Mouse (Mus musculus) right cerebral cortex, postnatal 10 days (tissue): Measurements from ENCODE around the gene Trp53rkb.
A peak's percentile ranks its signal among the peaks of the same experiment; 100 is the strongest.
"Not testable (repeated sequence)": the region's sequence is repeated elsewhere in the genome, so short reads cannot be mapped to it uniquely, and the experiment has no call there.

Experiments used
- DNase-seq, 2 experiments: peaks; one replicate each; pipeline ENCODE4 v3.0.0; 2021; ENCODE audit warnings: low spot score in 2 of 2

The Trp53rkb gene

GRCm38 (mm10) chr2:166792355-166792754 is at the start of gene Trp53rkb:
TSS of gene Trp53rkb (plus strand) at chr2:166792531.
- peak; percentile 72 to 83 for DNase-seq

DNA sequence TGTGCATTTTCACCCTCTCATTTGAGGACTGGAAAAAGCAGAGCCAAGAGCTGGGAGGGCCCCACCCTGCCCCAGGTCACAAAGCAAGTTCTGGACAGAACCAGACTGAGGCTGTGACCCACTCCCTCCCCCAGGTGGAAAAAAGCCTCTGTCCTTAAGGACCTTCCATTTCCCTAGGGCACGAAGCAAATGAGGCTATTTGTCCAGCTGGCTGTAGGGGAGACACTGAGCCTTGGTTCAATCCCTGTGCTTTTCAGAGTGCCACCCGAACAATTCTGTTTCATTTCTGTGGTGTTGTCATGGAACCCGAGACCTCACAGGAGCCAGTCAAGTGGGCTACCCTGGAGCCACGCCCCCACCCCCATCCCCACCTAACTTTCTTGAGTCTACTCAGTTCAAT is 48.8 kb upstream of the Trp53rkb start:
- no peak for DNase-seq

DNA sequence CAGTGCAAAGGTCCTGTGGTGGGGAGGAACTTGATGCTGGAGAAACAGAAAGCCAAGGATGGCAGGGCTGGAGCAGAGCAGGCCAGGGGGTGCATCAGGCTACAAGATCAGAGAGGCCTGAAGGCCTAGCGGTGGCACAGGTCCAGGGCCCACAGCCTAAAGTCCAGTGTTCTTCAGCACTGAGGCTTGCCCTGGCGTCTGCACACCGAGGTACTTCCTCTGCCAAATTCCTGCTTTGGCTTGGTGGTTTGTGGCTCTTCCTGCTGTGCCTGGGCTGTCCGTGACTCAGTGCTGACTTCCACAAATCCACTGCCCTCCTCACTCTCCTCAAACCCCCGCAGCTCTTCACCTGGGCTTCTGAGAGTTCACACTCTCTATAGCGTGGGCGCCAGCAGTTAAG is 47.9 kb upstream of the Trp53rkb start:
- DNase-seq = peak; percentile 50 to 54

DNA sequence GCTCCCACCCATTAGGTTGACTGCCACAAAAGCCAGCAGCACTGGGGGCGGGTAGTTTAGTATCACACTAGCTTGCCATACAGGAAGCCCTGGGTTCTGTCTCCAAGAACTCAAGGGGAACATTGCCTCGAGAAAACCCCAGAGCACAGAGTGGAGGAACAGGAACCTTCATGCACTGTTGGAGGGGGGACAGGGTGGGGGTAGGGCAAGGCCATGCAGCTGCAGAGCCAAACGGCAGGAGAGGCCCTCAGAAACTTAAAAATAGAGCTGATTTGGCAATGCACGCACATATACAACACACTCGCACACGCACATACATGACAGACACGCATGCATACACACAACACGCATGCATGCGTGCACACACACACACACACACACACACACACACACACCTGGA is 46.5 kb upstream of the Trp53rkb start:
- DNase-seq = no peak

DNA sequence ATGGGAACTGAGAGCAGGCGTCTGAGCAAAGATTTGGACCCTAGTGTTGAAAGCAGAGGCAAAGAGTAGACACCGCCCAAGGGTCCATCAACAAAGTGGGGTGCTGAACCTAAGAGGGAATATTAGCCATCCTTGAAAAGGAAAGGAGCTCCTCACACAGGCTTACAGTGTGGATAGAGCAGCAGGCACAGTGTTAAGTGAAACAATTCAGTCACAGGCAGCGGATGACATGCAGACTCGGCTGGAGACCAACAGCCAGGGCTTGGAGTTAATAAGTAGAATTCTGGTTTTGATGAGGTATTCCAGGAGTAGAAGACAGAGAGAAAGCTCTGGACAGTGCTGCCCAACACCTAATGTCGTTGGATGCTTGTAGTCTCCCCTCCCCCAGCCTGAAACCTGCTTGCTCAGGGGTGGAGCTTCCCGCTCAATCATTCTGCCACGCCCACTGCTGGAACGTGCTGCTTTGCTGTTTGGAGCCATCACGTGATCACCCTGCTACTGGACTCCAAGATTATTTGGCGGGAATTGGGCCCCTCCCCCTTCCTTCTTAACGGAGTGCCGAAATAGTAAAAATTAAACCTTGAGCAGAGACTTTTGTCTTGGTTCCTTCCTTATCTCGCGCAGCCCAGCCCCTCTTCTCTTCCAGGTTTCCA is 45.9 kb upstream of the Trp53rkb start:
- not testable (repeated sequence) for DNase-seq

- no peak for DNase-seq
Observed at GRCm38 (mm10) chr2:166750620-166751191, 41.6 kb upstream of the Trp53rkb start.

DNA sequence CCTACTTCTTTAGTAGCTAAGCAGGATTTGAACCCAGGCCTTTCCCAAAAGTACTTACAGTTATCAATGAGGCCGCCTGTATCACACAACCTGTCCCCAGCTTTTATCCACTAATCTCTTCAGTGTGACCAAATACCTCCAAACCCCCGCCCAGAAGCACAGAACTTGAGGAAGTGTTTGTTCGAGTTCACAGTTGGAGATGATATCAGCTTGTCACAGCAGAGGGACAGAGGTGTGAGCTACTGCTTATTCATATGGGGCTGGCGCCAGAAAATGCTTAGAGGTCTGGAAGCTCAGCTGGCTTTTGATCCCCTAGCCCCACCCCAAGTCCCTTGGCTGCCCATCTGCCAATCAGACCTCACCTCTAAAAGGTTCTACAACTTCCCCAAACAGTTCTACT is 38.1 kb upstream of the Trp53rkb start:
- no peak for DNase-seq

DNA sequence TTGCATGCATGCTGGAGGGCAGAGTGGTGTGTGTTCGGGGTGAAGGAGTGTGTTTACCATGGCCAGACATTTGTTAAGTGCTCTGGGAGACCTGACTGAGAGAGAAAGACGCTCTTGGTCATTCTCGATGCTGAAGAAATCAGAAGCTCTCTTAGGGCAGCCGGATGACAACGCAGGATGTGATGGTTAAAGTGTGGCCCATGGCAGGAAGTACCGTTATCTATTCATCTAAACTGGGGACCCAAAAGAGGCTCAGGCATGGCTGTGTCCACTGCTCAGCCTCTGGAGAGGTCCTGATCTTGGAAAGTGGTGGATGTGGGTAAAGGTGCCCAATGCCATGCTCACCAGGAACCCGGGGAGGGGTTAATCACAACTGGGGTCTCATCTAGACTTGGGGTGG is 37.6 kb upstream of the Trp53rkb start:
- no peak for DNase-seq

DNA sequence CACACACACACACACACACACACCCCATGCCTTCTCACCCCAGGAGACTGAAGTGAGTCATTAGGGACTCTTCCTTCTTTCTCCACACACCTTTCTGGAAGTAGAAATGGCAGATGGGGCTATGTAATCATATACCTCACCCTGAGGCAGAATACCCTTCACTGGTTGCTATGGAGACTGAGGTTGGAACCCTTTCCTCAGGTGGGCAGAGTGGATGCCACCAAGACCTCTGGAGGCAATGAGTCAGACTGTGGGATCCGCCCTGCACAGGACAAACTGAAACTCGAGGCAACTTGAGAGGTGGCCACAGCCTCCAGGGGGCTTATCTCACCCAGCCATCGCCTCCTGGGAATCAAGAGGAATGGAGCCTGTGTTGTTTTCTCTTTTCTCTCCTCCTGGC is 34.4 kb upstream of the Trp53rkb start:
- DNase-seq = no peak

DNA sequence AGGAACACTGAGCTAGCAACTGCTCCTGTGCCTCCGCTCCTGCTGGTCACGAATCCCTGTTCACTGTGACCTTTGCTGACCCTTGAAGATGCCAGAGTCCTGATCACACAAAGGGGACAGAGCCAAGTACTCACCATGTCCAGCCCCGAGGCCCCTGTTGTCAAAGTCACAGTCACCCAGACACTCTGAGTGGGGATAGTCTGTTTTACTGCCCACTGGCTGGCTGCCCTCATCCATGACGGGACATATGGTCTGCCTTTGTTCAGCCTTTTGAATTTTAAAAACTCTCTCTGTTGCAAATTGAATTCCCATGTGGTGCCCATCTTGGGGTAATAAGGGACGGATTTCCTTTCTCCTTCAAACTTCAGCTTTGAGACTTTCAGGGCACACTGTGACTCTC is 28.3 kb upstream of the Trp53rkb start:
- DNase-seq = peak in 1 of 2 experiments; percentile 47

- no peak for DNase-seq
Observed at GRCm38 (mm10) chr2:166767591-166767990, 24.7 kb upstream of the Trp53rkb start.

- no peak for DNase-seq
Observed at GRCm38 (mm10) chr2:166771396-166771795, 20.9 kb upstream of the Trp53rkb start.

- no peak for DNase-seq
Observed at GRCm38 (mm10) chr2:166773587-166773986, 18.7 kb upstream of the Trp53rkb start.

GRCm38 (mm10) chr2:166774275-166774674 is 18.1 kb upstream of the Trp53rkb start:
- DNase-seq = no peak

DNA sequence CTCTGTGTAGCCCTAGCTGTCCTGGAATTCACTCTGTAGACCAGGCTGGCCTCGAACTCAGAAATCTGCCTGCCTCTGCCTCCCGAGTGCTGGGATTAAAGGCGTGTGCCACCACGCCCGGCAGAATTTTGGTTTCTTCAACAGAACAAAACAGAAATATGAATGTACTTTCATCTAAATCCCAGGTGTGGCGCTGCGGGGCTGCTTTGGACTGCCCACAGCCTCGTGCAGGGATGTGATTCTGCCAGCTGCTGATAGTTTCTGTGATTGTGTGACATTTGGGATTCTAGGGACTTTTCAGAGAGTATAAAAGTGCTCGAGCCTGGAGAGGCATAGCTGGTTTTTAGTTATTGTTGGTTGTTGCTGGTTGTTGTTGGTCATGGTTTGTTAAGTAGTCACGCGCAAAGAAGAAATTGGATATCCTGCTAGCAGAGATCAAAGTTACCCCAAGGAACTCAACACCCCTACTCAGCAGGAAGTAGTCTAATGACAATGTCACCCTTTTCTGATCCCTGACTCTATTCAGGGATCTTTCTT is 16.9 kb upstream of the Trp53rkb start:
- DNase-seq = no peak

GRCm38 (mm10) chr2:166776272-166776671 is 16.1 kb upstream of the Trp53rkb start:
- no peak for DNase-seq

- DNase-seq = no peak
Observed at GRCm38 (mm10) chr2:166779956-166780355, 12.4 kb upstream of the Trp53rkb start.

DNA sequence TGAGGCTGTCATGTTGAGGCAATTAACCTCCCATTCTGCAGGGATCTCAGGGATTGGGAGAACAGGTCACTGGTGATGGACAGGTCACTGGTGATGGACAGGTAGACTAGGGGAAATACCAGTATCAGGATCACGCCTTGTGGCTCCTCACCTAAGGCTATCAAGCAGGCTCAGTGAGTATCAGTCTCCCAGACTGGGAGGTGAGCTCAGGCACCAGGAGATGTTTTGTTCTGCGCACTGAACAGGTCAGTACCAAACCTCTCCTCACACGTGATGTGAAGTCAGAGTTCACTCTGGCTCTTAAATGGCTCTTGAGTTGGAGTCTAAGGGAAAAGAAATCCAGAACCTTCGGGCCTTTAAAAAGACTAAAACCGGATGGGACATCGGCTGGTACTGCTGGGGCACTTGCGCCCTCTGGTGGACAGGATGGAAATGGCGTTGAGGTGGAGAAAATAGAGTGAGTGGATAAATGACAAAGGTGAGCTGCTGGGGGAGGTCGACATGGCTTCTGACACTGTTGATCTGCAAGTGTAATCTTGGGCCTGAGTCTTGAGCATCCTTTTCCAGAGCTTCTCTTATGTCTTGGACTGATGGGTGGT is 11.3 kb upstream of the Trp53rkb start:
- peak; percentile 74 to 85 for DNase-seq

GRCm38 (mm10) chr2:166784376-166784775 is 8.0 kb upstream of the Trp53rkb start:
- no peak for DNase-seq

DNA sequence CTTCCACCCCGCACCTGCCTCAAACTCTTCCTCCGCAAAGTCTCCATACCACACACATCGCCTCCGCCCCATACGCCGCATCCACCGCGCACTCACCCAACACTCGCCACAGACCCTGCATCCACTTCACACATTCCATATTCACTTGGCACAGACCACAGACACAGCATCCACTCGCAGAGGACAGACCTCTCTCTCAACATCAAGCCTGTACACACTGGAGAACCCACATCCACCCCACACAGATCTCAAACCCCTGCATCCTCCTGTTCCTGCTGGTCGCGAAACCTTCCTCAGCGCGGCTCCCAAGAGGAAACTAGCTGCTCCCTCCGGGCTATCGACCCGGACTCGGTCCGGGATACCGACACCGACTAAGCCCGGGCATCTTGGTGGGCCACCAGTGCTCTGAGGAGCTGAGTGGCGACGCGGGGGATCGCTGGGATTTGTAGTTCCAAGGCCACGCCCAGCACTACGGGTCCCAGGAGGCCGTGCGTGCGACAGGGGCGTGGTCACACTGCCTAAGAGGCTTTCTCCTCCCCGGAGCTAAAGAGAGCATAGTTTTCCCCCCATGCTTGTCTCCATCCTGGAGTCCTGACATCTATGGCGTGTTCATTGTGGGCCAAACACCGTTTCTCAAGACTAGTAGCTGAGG is 5.9 kb upstream of the Trp53rkb start:
- peak; percentile 96 to 97 for DNase-seq

DNA sequence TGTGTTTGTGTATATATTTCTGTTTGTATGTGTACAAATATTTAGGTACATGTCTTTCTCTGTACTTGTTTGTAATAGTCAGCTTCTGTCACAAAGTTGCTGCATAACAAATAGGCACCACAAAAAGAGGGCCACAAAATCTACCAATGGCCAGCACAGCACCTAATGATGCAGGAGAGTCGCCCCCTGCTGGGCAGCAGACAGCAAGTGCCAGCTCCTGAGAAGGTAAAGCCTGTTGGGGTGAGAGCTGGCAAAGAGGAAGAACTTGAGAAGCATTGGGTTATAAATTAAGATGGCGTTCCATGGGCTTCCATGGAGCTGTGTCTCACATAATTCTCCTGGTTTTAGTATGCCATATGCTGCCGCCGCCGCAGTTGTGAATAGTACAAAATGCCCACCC is 593 bp upstream of the Trp53rkb start:
- no peak for DNase-seq

DNA sequence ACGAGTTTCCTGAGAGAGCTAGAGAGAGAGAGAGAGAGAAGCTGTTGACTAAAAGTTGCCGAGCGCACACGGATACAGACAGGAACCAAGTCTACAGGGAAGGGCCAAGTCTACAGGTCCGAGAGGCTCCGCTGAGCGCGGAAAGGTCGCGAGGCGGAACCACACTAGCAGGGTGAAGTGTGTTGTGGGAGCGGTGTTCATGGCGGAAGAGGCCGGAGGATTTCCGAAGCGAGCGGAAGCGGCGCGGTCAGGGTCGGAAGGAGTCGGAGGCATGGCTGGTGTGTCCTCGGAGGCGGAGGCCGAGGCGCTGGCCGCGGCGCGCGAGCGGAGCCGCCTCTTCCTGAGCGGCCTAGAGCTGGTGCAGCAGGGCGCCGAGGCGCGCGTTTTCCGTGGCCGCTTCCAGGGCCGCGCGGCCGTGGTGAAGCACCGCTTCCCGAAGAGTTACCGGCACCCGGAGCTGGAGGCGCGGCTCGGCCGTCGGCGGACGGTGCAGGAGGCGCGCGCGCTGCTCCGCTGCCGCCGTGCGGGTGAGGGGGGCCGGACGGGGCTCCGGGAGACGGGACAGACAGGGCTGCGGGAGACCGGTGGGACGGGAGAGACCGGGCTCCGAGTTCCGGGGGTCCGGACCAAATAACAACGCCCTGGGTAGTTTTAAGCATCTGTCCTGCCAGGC is 1.3 kb downstream of the Trp53rkb start:
- DNase-seq = peak; percentile 89 to 92
